Mouse (Mus musculus) myocyte (in vitro differentiated cells): ENCODE results near the gene Meaf6. TPM values are rescaled to one million over a fixed set of nuclear protein-coding genes. Genes with fewer than 3 reads are reported as not detected.
A peak's percentile ranks its signal among the peaks of the same experiment; 100 is the strongest.

Experiments
- H3K27me3 ChIP-seq: one replicate; pipeline ENCODE4 v1.6.1; 2011; ENCODE audit not compliant: control insufficient read depth, insufficient read depth, insufficient read length
- H3K36me3 ChIP-seq: one replicate; pipeline ENCODE4 v1.6.1; 2011; ENCODE audit not compliant: control insufficient read depth, insufficient read depth
- H3K4me2 ChIP-seq: one replicate; pipeline ENCODE4 v1.6.1; 2011; ENCODE audit warnings: low read depth, control low read depth
- H3K4me3 ChIP-seq: one replicate; pipeline ENCODE4 v1.5.1; 2011; ENCODE audit warnings: mild to moderate bottlenecking, control low read depth, moderate library complexity
- H3K79me2 ChIP-seq: one replicate; pipeline ENCODE4 v1.6.1; 2011; ENCODE audit not compliant: control insufficient read depth, insufficient read depth
- H3ac ChIP-seq: one replicate; pipeline ENCODE4 v1.6.1; 2011; ENCODE audit not compliant: control insufficient read depth, insufficient read length
- CEBPB ChIP-seq: IDR thresholded peaks from 2 replicates; pipeline ENCODE4 v1.6.1; 2011; ENCODE audit warnings: mild to moderate bottlenecking, moderate library complexity; ENCODE audit not compliant: poor library complexity, insufficient read depth, severe bottlenecking
- E2F4 ChIP-seq: IDR thresholded peaks from one replicate; pipeline ENCODE4 v1.6.1; 2011; ENCODE audit warnings: mild to moderate bottlenecking, control low read depth, moderate library complexity; ENCODE audit not compliant: insufficient read depth
- MAX ChIP-seq: IDR thresholded peaks from one replicate; pipeline ENCODE4 v1.6.1; 2011; ENCODE audit warnings: low read depth, mild to moderate bottlenecking, control low read depth
- MYOD1 ChIP-seq, 3 experiments: IDR thresholded peaks; one replicate each; pipeline ENCODE4 v1.6.1; 2011; ENCODE audit warnings: control low read depth in 2 of 3, low read depth in 2 of 3, mild to moderate bottlenecking in 2 of 3, moderate library complexity in 1 of 3; ENCODE audit not compliant: insufficient read length in 2 of 3, control insufficient read depth in 1 of 3
- MYOG ChIP-seq, 3 experiments: IDR thresholded peaks; one replicate each; pipeline ENCODE4 v1.6.1; 2011; ENCODE audit warnings: control low read depth in 2 of 3, low read depth in 2 of 3, mild to moderate bottlenecking in 2 of 3; ENCODE audit not compliant: insufficient read length in 2 of 3, control insufficient read depth in 1 of 3, insufficient read depth in 1 of 3
- POLR2A ChIP-seq: IDR thresholded peaks from one replicate; pipeline ENCODE4 v1.6.1; 2011; ENCODE audit warnings: low read depth, mild to moderate bottlenecking, control low read depth, moderate library complexity; ENCODE audit not compliant: insufficient read length
- POLR2AphosphoS2 ChIP-seq: IDR thresholded peaks from one replicate; pipeline ENCODE4 v1.6.1; 2011; ENCODE audit warnings: low read depth, control low read depth; ENCODE audit not compliant: insufficient read length
- REST ChIP-seq: IDR thresholded peaks from one replicate; pipeline ENCODE4 v1.6.1; 2011; ENCODE audit warnings: mild to moderate bottlenecking, control low read depth, moderate library complexity; ENCODE audit not compliant: insufficient read depth, insufficient read length
- SRF ChIP-seq: IDR thresholded peaks from one replicate; pipeline ENCODE4 v1.6.1; 2011; ENCODE audit warnings: low read depth; ENCODE audit not compliant: control insufficient read depth, insufficient read length
- TCF12 ChIP-seq: IDR thresholded peaks from one replicate; pipeline ENCODE4 v1.6.1; 2011; ENCODE audit warnings: mild to moderate bottlenecking, control low read depth; ENCODE audit not compliant: poor library complexity, insufficient read depth, severe bottlenecking
- TCF3 ChIP-seq: IDR thresholded peaks from one replicate; pipeline ENCODE4 v1.6.1; 2011; ENCODE audit warnings: low read depth, control low read depth; ENCODE audit not compliant: insufficient read length
- USF1 ChIP-seq: IDR thresholded peaks from one replicate; pipeline ENCODE4 v1.6.1; 2011; ENCODE audit warnings: low read depth, mild to moderate bottlenecking, control low read depth, moderate library complexity
- polyA plus RNA-seq: library from polyadenylated mRNA; unstranded; fragments of >200 nt; fragmentation: generic; extraction: Trizol; gene quantifications from one replicate; pipeline ENCODE4 v1.2.1, GENCODE M21; 2012; ENCODE audit warnings: missing spikeins

The Meaf6 gene
- polyA plus RNA-seq, 1 experiment = 19.3 TPM

GRCm38 (mm10) chr4:125057273-125057672 is 27.7 kb upstream of the Meaf6 start:
- Histone ChIP-seq H3K36me3 (peaks cover 25% of the 10 kb centered on the region), H3K79me2 (no peaks in the 10 kb centered on the region), H3K27me3 (no peaks in the 10 kb centered on the region), H3K4me3 (no peak overlapping the region), H3K4me2 (no peak overlapping the region), H3ac (no peak overlapping the region)
- TF ChIP-seq MYOG (IDR thresholded peaks at IDR 0.05; ENCODE audit: control insufficient read depth in 1 of 3, insufficient read depth in 1 of 3, insufficient read length in 2 of 3, low read depth in 2 of 3) (no peak), TCF3 (no peak), MYOD1 (IDR thresholded peaks at IDR 0.05; ENCODE audit: control insufficient read depth in 1 of 3, insufficient read length in 2 of 3, low read depth in 2 of 3) (no peak)

DNA sequence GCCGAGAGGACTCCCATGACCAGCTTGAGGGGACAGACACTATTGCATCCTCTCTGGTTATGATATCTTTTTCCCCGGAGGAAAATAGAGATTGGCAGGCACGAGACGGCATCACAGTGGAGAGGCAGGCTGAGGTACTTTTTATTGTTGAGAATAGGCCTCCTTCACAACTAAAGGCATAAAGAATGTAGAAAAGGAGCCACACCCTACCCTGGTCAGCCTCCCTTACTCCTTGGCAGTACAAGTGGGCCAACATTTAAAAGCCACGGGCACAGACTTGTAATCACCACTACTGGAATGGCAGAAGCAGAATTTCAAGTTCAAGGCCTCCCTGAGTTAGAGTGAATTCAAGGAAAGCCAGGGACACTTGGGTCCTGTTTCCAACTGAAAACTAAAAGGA is 26.9 kb upstream of the Meaf6 start:
- Histone ChIP-seq H3K36me3 (peaks cover 21% of the 10 kb centered on the region), H3K4me3 (no peak overlapping the region), H3K79me2 (no peaks in the 10 kb centered on the region), H3K4me2 (no peak overlapping the region), H3ac (no peak overlapping the region), H3K27me3 (no peaks in the 10 kb centered on the region)
- no peak for TF ChIP-seq TCF12
- no peak for TF ChIP-seq CEBPB
- TF ChIP-seq MYOG (IDR thresholded peaks at IDR 0.05; ENCODE audit: control insufficient read depth in 1 of 3, insufficient read depth in 1 of 3, insufficient read length in 2 of 3, low read depth in 2 of 3) = no peak
- no peak for TF ChIP-seq USF1
- no peak for TF ChIP-seq TCF3
- TF ChIP-seq POLR2AphosphoS2 = no peak
- TF ChIP-seq MYOD1 (IDR thresholded peaks at IDR 0.05; ENCODE audit: control insufficient read depth in 1 of 3, insufficient read length in 2 of 3, low read depth in 2 of 3) = no peak
- TF ChIP-seq SRF = no peak
- TF ChIP-seq MAX = no peak
- TF ChIP-seq E2F4 = no peak

GRCm38 (mm10) chr4:125059025-125059424 is 25.9 kb upstream of the Meaf6 start:
- Histone ChIP-seq H3K79me2 (no peaks in the 10 kb centered on the region), H3K4me2 (no peak overlapping the region), H3ac (no peak overlapping the region), H3K36me3 (peaks cover 11% of the 10 kb centered on the region), H3K4me3 (no peak overlapping the region), H3K27me3 (no peaks in the 10 kb centered on the region)
- TF ChIP-seq USF1 (no peak), SRF (no peak), POLR2AphosphoS2 (no peak), REST (no peak), TCF12 (no peak)

DNA sequence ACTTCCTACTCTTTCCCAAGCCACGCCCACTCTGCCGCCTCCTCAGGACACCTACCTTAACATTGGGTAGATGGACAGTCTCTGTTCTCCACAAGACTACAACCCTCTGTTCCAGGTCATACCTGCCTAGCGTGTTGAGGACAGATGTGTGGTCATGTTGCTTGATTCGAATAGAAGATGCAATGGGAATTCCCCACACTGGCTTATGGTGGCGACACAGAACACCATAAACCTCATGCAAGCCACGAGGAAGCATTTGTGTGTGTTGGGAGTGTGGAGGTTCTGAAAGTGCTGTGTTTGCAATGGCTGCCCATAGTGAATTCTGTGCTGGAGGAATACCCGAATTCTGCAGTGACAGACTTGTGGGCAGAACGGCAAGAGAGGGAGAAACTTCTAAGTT is 21.1 kb upstream of the Meaf6 start:
- peaks cover under 1% of the 10 kb centered on the region for H3K36me3 ChIP-seq
- TF ChIP-seq SRF = no peak
- no peak for TF ChIP-seq E2F4
- no peak for TF ChIP-seq USF1
- no peak for TF ChIP-seq POLR2A
- TF ChIP-seq POLR2AphosphoS2 = no peak
- TF ChIP-seq CEBPB = no peak
- TF ChIP-seq REST = no peak
- TF ChIP-seq TCF12 = no peak
- no peak for TF ChIP-seq MYOD1 (IDR thresholded peaks at IDR 0.05; ENCODE audit: control insufficient read depth in 1 of 3, insufficient read length in 2 of 3, low read depth in 2 of 3)
- no peak for TF ChIP-seq MYOG (IDR thresholded peaks at IDR 0.05; ENCODE audit: control insufficient read depth in 1 of 3, insufficient read depth in 1 of 3, insufficient read length in 2 of 3, low read depth in 2 of 3)
- TF ChIP-seq TCF3 = no peak
- TF ChIP-seq MAX = no peak

DNA sequence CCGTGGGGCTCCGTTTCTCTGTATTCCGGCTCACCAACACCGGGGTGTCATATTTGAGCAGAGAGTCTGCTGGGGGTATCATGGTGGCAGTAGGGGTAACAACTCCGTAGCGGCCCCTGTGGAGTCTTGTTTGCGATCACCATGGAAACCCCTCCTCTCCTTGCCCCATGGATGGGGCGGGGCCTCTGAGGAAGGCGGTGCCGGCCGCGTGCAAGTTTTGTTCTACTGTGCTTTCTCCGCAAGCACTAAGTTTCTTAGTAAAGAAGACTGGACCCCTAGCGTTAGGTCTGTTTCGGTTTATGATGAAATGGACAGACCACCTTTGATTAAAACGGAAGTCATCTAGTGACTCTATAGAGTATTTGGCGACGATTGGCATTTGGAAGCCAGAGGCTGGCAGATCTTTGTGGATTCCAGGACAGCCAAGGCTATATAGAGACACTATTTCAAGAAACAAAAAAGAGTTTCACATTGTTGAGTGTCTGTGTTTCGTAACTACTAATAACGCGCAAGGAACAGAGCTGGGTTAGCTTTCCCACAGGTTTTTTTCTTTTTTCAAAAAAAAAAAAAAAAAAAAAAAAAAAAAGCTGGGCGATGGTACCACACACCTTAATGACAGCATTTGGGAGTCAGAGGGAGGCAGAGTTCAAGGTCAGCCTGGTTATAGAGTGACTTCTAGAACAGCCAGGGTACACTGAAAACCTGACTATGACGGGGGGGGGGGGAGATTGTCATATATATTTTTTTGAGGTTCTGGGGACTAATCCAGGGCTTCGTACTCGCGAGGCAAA is 19.2 kb upstream of the Meaf6 start, which contains the start of gene Dnali1:
Dnali1 (minus strand) TSS at position 187 of the 791 bp plus-strand sequence.
- Histone ChIP-seq H3K79me2 (peaks cover 34% of the 10 kb centered on the region), H3K27me3 (no peaks in the 10 kb centered on the region), H3K4me3 (peak within 1 kb of the TSS; percentile 68), H3K4me2 (peak within 1 kb of the TSS; percentile 95), H3K36me3 (peaks cover 17% of the 10 kb centered on the region), H3ac (peak within 1 kb of the TSS; percentile 90)
- TF ChIP-seq USF1 = no peak

More for the DNA sequence above, 21.1 kb upstream of the Meaf6 start:
- H3K79me2 ChIP-seq = peaks cover 20% of the 10 kb centered on the region
- H3K4me2 ChIP-seq = no peak overlapping the region
- H3K27me3 ChIP-seq = no peaks in the 10 kb centered on the region
- no peak overlapping the region for H3ac ChIP-seq
- no peak overlapping the region for H3K4me3 ChIP-seq
